Mouse (Mus musculus) ovary, adult 18-20 months (tissue): ENCODE data around the gene Plin2.
"Not testable (repeated sequence)": the region's sequence is repeated elsewhere in the genome, so short reads cannot be mapped to it uniquely, and the experiment has no call there.

Source experiments
- DNase-seq: peaks from one replicate; pipeline ENCODE4 v3.0.0; 2022; ENCODE audit warnings: low spot score, mixed read lengths

Plin2 gene

GRCm38 (mm10) chr4:86683280-86683679, 13.4 kb upstream of the Plin2 start:
- DNase-seq, result no peak

- no peak for DNase-seq
Measured at GRCm38 (mm10) chr4:86681846-86682245, 12.0 kb upstream of the Plin2 start.

- no peak for DNase-seq
Measured at GRCm38 (mm10) chr4:86681421-86681820, 11.6 kb upstream of the Plin2 start.

- DNase-seq, result no peak
Measured at GRCm38 (mm10) chr4:86679686-86680085, 9.8 kb upstream of the Plin2 start.

GRCm38 (mm10) chr4:86676756-86677155, 6.9 kb upstream of the Plin2 start:
- no peak for DNase-seq

GRCm38 (mm10) chr4:86674739-86675138, 4.9 kb upstream of the Plin2 start:
- DNase-seq, result not testable (repeated sequence)

GRCm38 (mm10) chr4:86674150-86674549, 4.3 kb upstream of the Plin2 start:
- not testable (repeated sequence) for DNase-seq

- no peak for DNase-seq
Measured at GRCm38 (mm10) chr4:86672450-86672849, 2.6 kb upstream of the Plin2 start.

GRCm38 (mm10) chr4:86671803-86672202, 1.9 kb upstream of the Plin2 start:
- no peak for DNase-seq

GRCm38 (mm10) chr4:86670582-86671306, 884 bp upstream of the Plin2 start:
- DNase-seq, result no peak

GRCm38 (mm10) chr4:86669241-86669753, 563 bp downstream of the Plin2 start:
- not testable (repeated sequence) for DNase-seq

GRCm38 (mm10) chr4:86668290-86669000, 1.4 kb downstream of the Plin2 start:
- DNase-seq, result no peak

- DNase-seq, result no peak
Measured at GRCm38 (mm10) chr4:86665596-86665995, 4.3 kb downstream of the Plin2 start.

GRCm38 (mm10) chr4:86663919-86664318, 5.9 kb downstream of the Plin2 start:
- DNase-seq, result no peak

GRCm38 (mm10) chr4:86657176-86657575, 12.7 kb downstream of the Plin2 start:
- no peak for DNase-seq

- not testable (repeated sequence) for DNase-seq
Measured at GRCm38 (mm10) chr4:86656410-86656809, 13.4 kb downstream of the Plin2 start.

- no peak for DNase-seq
Measured at GRCm38 (mm10) chr4:86651686-86652384, 18.0 kb downstream of the Plin2 start.

- not testable (repeated sequence) for DNase-seq
Measured at GRCm38 (mm10) chr4:86648394-86648793, 21.5 kb downstream of the Plin2 start.

GRCm38 (mm10) chr4:86637561-86637960, 32.3 kb downstream of the Plin2 start:
- not testable (repeated sequence) for DNase-seq

- not testable (repeated sequence) for DNase-seq
Measured at GRCm38 (mm10) chr4:86634873-86635272, 35.0 kb downstream of the Plin2 start.

GRCm38 (mm10) chr4:86634312-86634711, 35.5 kb downstream of the Plin2 start:
- not testable (repeated sequence) for DNase-seq

GRCm38 (mm10) chr4:86632556-86632955, 37.3 kb downstream of the Plin2 start:
- not testable (repeated sequence) for DNase-seq

- no peak for DNase-seq
Measured at GRCm38 (mm10) chr4:86631831-86632230, 38.0 kb downstream of the Plin2 start.
